Mouse (Mus musculus) thymus, adult 2 months (tissue): ENCODE results near the gene Plce1.

Source experiments
- CTCF ChIP-seq: fragments of 200-500 bp; IDR thresholded peaks from 2 replicates; pipeline ENCODE4 v1.5.1; 2012; ENCODE audit warnings: mild to moderate bottlenecking, control low read depth, low read length, moderate library complexity, borderline replicate concordance; ENCODE audit not compliant: control insufficient read depth, poor library complexity, insufficient read depth; ENCODE audit errors: extremely low read depth
- POLR2A ChIP-seq: fragments of 200-500 bp; IDR thresholded peaks from 2 replicates; pipeline ENCODE4 v1.6.1; 2012; ENCODE audit warnings: mild to moderate bottlenecking, low read length, control low read depth, moderate library complexity; ENCODE audit not compliant: control insufficient read depth, poor library complexity, insufficient read depth; ENCODE audit errors: extremely low read depth

GRCm38 (mm10) chr19:38639805-38640204 lies 158.9 kb downstream of the Plce1 start:
- TF ChIP-seq POLR2A (no peak), CTCF (no peak)
